Mouse (Mus musculus) olfactory bulb, adult 2 months (tissue): ENCODE measurements around the gene Rab37. TPM values are rescaled to one million over a fixed set of nuclear protein-coding genes. Genes with fewer than 3 reads are reported as not detected.
A peak's percentile ranks its signal among the peaks of the same experiment; 100 is the strongest.

Source experiments
- H3K27ac ChIP-seq: fragments of 200-500 bp; 2 replicates; pipeline ENCODE4 v1.5.1; 2012; ENCODE audit warnings: low read depth, low read length; ENCODE audit not compliant: insufficient read depth
- H3K4me1 ChIP-seq: fragments of 200-500 bp; 2 replicates; pipeline ENCODE4 v1.6.1; 2012; ENCODE audit warnings: low read length; ENCODE audit not compliant: control insufficient read depth, insufficient read depth
- H3K4me3 ChIP-seq: fragments of 200-500 bp; 2 replicates; pipeline ENCODE4 v1.5.1; 2012; ENCODE audit warnings: mild to moderate bottlenecking, low read depth, low read length, moderate library complexity; ENCODE audit not compliant: insufficient read depth
- CTCF ChIP-seq: fragments of 200-500 bp; IDR thresholded peaks from 2 replicates; pipeline ENCODE4 v1.5.1; 2012; ENCODE audit warnings: low read depth, mild to moderate bottlenecking, low read length, moderate library complexity; ENCODE audit not compliant: insufficient read depth
- POLR2A ChIP-seq: fragments of 200-500 bp; IDR thresholded peaks from 2 replicates; pipeline ENCODE4 v1.6.1; 2012; ENCODE audit warnings: mild to moderate bottlenecking, low read depth, low read length, moderate library complexity; ENCODE audit not compliant: insufficient read depth
- WGBS: fragments of 180-500 bp; shearing (Covaris S2); methylation state at CpG from one replicate; pipeline ENCODE4 v1.1.7; 2018; 5-methylcytosine and 5-hydroxymethylcytosine counted together
- polyA plus RNA-seq: library from polyadenylated mRNA; stranded (reverse); fragments of >200 nt; gene quantifications from 2 replicates; pipeline ENCODE4 v1.2.4, GENCODE M21; 2012; ENCODE audit warnings: low replicate concordance; ENCODE audit not compliant: missing spikeins, insufficient read depth, insufficient read length

Rab37 gene
- polyA plus RNA-seq, 1 experiment: not detected

DNA sequence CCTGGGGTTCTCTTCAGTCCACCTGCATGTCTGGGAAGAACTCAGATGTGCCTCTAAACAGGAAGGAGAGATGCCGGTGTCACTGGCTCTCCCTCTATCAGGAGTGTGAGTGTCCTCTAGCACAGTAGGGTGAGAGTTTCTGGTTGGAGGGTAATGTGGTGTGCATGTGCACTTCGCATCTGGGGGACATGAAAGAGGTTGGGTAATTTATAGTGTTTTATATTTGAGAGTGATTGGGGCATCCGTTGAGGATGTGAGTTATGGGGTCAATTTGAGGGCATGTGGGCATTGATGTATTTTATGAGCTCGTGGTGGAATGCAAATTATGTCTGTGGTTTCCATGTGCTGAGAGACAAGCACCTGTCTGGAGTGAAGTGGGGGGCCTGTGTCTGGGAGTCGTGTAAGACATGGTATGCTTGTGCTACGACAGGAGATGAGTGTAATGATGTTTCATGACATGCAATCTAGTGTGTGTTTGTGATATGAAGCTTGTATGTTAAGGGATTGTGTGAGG lies 59.6 kb downstream of the Rab37 start:
- Histone ChIP-seq H3K4me1 (peaks cover 7% of the 10 kb centered on the region; the same call in 1 of the 2 replicates), H3K4me3 (no peak overlapping the region), H3K27ac (no peak overlapping the region)
- TF ChIP-seq POLR2A: no peak
- no peak for TF ChIP-seq CTCF
- 87% methylated on average over 6 of the region's 6 CpGs for WGBS

DNA sequence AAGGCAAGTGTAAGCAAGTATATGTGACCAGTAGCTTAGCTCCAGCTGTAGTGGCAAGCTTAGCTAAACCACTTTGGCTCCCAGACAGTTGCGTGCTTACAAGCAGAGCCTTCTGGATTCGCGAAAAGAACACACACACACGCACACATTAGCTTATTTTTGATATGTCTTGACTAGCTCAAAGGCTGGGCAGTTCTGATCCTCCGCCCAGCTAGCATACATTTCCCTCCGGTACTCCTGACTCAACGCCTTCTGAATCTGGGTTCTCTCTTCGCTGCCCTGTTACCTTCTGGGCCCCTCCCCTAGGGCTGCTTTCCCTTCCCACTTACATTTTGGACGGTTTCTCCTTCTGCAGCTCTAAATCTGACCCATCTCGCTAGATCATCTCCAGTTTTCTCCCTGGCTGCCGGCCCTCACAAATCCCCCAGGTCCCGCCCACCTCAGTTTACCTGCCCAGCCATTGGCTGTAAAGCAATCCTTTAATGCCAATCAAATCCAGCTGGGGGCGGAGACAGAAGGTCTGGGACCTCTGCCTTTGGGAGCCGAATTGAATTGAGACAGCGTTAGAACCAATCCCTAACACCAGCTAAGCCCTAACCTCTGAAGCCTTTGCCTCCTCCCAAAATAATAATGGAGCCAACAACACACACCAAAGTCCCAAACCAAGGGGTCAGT lies 60.7 kb downstream of the Rab37 start:
- WGBS: 19% methylated on average over 15 of the region's 15 CpGs
- peaks cover 7% of the 10 kb centered on the region; the same call in 1 of the 2 replicates for H3K4me1 ChIP-seq
- H3K4me3 ChIP-seq: no peak overlapping the region
- H3K27ac ChIP-seq: no peak overlapping the region
- no peak for TF ChIP-seq POLR2A
- no peak for TF ChIP-seq CTCF

- no peak overlapping the region for H3K4me3 ChIP-seq
- no peak overlapping the region for H3K27ac ChIP-seq
- TF ChIP-seq CTCF: no peak
- no peak for TF ChIP-seq POLR2A
- peaks cover 10% of the 10 kb centered on the region; the same call in 1 of the 2 replicates for H3K4me1 ChIP-seq
- 91% methylated on average over 9 of the region's 9 CpGs for WGBS
These were observed 61.9 kb downstream of the Rab37 start for GRCm38 (mm10) chr11:115153088-115153487.

DNA sequence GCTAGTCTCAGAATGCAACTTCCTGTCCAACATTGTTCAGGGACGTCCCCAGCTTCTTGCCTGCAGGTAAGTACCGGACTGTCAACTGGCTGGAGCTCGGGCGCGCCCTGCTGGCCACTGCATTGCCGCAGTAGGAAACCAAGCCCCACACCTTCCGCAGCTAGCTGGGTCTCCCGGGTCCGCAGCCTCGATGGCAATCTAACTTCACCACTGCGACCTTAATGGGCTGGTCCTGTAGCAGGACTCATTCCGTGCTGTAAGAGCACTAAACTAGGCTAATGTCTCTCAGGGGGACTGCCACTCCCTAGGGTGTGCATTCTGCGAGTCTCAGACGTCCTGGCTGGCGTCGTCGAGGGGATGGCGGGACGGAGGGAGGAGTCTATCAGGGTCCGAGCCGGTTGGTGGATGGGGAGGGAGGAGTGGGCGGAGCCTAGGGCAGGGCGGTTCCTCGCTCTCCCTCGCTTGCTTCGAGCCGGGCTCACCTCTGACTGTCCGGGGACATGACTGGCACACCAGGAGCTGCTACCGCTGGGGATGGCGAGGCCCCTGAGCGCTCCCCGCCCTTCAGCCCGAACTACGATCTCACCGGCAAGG lies 62.6 kb downstream of the Rab37 start:
- peaks cover 10% of the 10 kb centered on the region; the same call in 1 of the 2 replicates for H3K4me1 ChIP-seq
- 2% methylated on average over 35 of the region's 35 CpGs for WGBS
- H3K4me3 ChIP-seq: peak overlapping the region; percentile 15
- no peak overlapping the region for H3K27ac ChIP-seq
- no peak for TF ChIP-seq POLR2A
- TF ChIP-seq CTCF: peak; percentile 49; the same call in 1 of the 2 replicates

DNA sequence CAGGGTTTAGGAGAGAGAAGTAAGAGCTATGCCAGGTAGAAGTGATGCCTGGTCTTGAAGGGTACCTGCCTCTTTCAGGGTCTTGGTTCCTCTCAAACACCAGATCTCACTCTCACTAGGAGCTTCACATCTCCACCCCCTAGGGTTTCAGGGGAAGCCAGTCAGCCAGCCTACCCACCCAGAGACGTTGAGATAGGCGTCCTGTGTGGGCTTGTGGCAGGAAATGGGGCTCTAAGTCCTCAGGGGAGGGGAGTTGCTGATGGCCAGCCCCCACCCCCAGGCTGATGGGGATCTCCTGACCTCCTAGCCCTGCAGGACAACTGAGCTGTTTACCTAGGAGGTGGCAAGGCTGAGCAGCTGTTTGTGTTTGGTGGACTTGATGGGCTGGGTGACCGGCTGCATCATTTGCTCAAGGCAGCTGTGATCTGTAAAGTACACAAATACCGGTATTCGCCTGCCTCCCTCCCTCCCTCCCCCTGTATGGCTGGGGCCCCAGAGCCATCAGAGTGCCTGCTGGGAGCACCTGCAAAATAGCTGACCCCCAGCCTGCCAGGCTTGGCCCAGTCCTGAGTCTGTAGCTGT lies 63.9 kb downstream of the Rab37 start:
- TF ChIP-seq POLR2A (no peak), CTCF (no peak)
- H3K4me1 ChIP-seq: peaks cover 12% of the 10 kb centered on the region; the same call in 1 of the 2 replicates
- 43% methylated on average over 5 of the region's 5 CpGs for WGBS
- no peak overlapping the region for H3K27ac ChIP-seq
- no peak overlapping the region for H3K4me3 ChIP-seq

GRCm38 (mm10) chr11:115157933-115158719 lies 66.9 kb downstream of the Rab37 start:
- Histone ChIP-seq H3K27ac (0 out of 2 replicates have a peak overlapping the region, but pooled peaks have one; percentile 12), H3K4me3 (no peak overlapping the region), H3K4me1 (peaks cover 16% of the 10 kb centered on the region; the same call in 1 of the 2 replicates)
- TF ChIP-seq CTCF (no peak), POLR2A (no peak)
- 46% methylated on average over 12 of the region's 12 CpGs for WGBS

DNA sequence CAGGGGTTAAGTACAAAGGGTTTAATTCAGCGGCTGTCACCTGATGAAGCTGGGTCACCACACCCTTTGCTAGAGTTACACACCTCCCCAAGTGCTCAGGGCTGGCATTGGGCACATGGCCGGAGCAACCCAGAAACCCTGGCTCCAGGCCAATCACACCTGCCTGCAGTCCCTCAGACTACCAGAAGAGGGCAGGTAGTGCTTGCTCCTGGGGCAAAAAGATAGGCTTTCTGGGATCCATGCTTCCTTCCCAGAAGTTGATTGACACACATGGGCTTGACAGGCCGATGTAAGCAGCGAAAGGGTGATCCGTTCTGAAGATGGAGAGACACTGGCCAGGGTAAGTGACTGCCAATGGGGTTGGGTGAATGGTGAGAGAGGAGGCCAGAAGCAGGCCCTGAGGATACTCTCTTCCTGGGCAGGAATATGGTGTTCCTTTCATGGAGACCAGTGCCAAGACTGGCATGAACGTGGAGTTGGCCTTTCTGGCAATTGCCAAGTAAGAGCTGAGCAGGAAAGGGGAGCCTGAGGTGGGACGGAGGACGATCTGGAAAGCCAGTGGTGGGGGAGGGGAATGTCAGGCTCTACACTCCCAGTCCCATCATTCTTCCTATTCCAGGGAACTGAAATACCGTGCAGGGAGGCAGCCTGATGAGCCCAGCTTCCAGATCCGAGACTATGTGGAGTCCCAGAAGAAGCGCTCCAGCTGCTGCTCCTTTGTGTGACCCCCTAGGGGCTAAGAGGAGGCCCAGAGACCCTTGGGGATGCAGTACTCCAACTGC lies 69.0 kb downstream of the Rab37 start:
- Histone ChIP-seq H3K4me1 (peaks cover 27% of the 10 kb centered on the region), H3K4me3 (no peak overlapping the region), H3K27ac (no peak overlapping the region)
- WGBS: 52% methylated on average over 11 of the region's 11 CpGs
- TF ChIP-seq POLR2A (no peak), CTCF (peak; percentile 53)

DNA sequence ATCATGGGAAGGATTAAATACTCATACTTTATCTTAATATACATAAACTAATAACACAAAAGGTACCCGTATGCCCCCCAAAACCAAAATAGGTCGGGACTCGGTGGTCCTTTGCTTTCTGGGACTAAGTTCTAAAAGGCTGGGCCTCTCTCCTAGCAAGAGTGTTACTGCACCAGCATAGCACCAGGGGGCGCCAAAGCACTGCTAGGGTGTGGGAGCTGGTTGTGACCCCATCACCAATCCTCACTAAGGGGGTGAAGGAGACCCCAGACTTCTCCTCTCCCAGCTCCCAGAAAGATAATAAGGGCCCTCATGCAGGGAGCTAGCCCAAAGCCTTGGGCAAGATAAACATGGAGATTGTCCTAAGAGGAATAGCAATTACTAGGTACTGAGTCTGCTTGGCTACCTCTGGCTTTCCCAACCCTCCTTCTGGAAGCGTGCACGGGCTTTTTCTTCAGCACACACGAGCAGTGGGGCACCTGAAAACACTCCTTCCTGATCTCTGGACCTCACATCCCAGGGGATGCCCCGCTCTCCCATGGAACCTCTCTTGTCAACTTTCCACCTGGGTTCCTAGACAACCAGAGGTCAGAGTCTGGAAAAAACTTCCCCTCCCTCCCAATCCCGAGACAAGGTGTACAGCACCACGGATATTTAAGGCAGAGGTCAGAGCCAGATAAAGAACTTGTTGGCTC lies 69.8 kb downstream of the Rab37 start:
- Histone ChIP-seq H3K4me3 (no peak overlapping the region), H3K4me1 (peaks cover 27% of the 10 kb centered on the region), H3K27ac (no peak overlapping the region)
- TF ChIP-seq POLR2A: no peak
- peak; percentile 53; the same call in 1 of the 2 replicates for TF ChIP-seq CTCF
- 38% methylated on average over 10 of the region's 10 CpGs for WGBS
